Mouse (Mus musculus) ovary, postnatal 14 days (tissue): Measurements from ENCODE around the gene Slc43a1.
"Not testable (repeated sequence)": the region's sequence is repeated elsewhere in the genome, so short reads cannot be mapped to it uniquely, and the experiment has no call there.

ENCODE experiments used
- DNase-seq: peaks from one replicate; pipeline ENCODE4 v3.0.0; 2022; ENCODE audit warnings: low spot score

The Slc43a1 gene

DNA sequence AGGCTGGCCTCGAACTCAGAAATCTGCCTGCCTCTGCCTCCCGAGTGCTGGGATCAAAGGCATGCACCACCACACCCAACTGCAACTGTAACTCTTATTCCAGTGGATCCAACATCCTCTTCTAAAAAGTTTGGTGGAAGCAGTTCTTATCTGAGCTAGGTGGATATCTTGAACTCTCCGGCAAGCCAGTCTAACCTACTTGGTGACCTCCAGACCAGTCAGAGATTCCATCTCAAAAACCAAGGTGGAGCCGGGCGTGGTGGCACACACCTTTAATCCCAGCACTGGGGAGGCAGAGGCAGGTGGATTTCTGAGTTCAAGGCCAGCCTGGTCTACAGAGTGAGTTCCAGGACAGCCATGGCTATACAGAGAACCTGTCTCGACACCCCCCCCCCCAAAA is 58.0 kb downstream of the Slc43a1 start:
- DNase-seq, result not testable (repeated sequence)

DNA sequence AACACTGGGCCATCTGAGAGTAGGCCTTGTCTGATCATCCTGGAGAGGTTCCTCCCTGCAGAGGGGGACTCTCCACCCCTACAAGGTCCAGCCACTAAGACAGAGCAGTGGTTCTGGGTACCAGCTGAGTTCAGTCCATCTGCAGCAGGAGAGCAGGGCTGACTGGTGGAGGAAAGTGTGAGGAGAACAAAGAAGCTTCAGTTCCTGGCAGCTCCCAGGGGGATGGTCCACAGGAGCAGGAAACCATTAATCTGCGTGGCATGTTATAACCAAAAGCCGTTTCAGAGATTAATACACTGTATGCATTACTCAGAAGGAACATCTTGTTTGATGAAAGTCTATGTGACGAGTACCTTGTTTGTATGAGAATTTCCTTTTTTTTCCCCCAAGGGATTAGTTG is 74.1 kb downstream of the Slc43a1 start:
- DNase-seq, result no peak
